Mouse (Mus musculus) lung, postnatal 10 days (tissue): ENCODE measurements around the gene Tmem179.

Experiments
- DNase-seq: peaks from one replicate; pipeline ENCODE4 v3.0.0; 2021

Gene Tmem179

DNA sequence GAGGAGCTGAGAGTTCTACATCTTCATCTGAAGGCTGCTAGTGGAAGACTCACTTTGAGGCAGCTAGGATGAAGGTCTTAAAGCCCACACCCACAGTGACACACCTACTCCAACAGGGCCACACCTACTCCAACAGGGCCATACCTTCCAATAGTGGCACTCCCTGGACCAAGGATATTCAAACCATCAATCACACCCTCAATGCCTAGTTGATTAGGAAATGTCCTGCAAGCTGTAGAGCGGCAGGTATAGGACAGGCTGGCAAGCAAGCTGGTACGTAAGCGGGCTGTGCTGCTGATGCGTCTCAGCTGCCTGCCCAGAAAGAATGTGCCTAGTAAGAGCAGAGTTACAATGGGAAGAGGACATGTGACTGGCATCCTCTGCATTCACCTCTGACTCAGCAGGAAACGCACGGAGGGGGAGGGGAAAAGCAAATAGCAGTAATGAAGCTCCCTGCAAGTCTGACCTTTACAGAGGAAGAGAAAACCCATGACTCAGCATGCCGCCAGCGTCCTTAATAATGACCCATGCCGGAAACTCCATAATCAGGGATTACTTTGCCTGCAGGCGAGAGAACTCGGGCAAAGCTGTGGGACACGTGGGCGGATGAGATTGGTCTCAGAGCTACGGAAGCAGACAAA is at the start of gene Tmem179:
Gene Tmem179 (minus strand): TSS at position 51 of the 641 bp plus-strand sequence.
- DNase-seq = peak; percentile 74

DNA sequence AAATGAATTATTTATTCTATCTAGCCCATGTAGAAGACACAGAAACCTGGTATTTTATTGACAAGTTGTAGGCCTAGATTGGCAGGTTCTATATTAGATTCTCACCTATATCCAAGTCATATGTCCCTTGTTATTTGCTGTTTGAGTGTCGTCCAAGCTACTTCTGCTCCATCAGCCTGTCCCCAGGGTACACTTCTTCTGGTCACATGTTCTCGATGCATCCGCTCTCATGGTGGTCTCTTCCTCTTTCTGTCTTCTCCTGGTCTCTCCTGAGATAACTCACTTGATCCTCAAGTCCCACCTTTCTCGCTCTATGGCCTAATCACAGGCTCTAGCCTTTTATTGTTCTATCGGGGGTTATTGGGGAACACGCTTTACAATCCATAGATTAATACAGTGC is 46.5 kb upstream of the Tmem179 start:
- DNase-seq = no peak

DNA sequence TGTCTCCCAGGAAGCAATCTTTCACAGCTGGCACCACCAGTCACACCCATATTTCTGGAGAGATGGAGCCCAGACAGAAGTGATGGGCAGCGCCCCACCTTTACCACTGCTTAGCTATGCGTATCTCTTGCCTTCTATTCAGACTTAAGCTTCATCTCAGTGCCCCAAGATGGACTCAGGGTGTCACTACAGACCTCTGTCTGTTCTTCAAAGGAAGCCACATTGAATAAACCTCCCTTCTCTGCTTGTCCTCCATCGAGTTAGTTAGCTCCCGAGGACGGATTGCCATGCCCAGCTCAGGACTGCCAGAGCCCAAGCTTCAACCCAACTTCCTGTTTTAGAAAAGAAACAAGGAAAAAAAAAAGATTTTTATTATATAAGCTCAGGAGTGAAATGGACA is 45.9 kb upstream of the Tmem179 start:
- no peak for DNase-seq

DNA sequence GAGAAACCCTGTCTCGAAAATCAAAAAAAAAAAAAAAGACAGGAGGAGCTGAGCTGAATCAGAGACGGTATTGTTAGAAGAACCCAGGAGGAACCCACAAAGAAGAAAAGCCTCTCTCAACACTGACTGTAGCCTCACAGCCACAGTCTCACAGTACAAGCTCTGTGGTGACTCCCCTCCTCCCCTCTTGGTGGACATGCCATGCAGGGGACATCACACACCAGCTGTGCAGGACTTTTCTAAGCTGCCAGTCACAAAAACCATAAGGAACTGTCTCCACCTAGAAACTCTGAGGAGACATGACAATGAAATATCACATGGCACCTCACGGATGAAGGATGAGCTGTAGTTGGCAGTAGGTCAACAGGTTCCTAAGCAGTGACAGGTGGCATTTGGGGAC is 44.6 kb upstream of the Tmem179 start:
- DNase-seq = no peak

DNA sequence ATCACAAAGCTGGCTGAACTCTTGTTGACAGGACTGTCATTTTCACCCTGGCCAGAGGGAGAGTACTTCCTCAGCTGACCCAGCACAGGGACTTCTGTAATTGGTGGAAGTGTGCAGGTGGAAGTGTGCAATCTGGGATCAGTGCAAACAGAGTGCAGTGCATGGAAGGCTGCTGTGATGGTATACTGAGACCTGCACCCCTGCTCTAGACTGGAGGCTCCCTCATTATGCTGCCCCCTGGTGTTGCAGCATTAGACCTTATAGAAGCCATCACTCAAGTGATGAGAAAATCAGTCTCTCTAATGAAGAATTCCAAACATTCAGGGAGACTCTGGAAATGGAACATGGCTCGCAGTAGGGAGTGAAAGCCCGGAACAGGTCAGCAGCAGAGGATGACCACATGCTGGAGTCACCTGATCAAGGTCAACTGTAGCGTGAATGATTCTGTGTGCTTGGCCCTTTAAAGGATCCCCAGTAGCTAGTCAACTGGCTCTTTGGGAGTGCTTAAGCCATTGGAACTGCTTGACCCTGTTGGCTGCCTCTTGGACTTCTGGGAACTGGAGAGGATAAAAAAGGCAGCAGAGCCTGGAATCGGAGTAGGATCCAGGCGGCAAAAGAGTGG is 43.7 kb upstream of the Tmem179 start:
- DNase-seq = no peak

DNA sequence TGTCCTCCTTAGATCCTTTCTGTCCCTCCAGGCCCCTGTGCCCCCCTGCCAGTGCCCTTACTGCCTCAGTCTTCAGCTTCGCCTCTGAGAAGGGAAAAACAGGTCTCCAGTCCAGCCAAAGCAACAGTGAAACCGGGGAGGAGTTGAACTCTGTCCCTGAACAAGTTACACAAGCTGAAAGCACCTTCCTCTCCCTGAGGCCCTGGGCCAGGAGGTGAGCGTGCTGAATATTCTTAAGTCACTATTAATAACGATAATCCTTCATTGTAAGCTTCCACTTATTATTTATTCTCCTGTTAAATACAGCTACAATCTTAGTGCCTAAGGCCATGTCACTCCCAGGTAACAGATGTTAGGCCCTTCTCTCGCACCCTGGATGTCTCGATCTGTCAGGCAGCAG is 43.1 kb upstream of the Tmem179 start:
- DNase-seq = no peak

DNA sequence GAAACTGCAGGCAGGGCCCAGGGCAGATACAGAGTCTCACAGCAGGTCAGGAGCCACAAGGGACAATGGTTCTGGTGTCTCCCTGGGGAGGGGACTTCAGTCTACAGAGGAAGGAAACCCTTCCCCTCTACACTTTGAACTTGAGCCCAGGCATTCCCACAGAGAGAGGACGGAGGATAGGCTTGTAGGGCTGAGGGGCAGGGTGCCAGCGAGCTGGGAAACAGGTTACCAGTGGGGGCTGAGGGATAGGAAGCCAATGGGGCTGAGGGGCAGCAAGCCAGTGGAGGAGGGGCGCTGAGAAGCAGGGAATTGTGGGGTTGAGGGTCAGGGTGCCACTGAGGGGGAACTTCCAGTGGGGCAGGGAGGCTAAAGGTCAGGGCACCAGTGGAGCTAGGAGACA is 42.7 kb upstream of the Tmem179 start:
- peak; percentile 42 for DNase-seq

DNA sequence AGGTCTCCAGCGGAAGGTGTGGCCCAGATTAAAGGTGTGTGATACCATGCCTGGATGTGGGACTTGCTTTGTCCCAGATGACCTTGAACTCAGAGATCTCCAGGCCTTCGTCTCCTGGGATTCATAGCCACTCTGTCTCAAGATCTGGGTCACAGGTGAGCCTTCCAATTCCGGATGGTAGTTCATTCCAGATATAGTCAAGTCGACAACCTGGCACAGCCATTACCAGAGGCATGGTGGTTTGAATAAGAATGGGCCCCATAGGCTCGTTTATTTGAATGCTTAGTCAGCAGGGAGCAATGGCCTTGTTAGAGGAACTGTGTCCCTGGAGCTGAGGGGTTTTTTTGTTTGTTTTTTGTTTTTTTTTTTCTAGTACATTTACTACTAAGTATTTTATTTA is 40.7 kb upstream of the Tmem179 start:
- no peak for DNase-seq

DNA sequence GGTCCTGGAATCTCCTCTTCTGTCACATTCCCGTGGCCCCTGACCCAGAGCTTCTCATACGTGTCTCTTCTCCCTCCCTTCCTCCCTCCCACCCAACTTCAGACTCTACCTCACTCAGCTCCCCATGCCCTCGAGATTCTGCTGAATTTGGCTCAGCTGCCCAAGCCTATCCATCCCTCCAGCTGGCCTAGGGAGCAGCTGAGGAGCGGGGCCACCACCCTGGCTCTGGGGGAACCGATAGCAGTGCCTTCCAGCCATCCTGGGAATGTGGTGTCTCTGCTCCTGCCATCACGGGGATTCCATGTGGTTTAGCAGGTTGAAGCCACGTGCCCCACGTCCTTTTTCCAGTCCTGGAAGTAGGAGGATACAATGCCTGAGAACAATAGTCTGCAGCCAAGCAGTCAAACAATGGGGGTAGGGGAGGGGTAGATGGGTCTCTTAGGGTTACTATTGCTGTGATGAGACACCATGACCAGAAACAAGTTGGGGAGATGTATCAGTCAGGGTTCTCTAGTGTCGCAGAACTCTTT is 40.0 kb upstream of the Tmem179 start:
- DNase-seq = no peak

DNA sequence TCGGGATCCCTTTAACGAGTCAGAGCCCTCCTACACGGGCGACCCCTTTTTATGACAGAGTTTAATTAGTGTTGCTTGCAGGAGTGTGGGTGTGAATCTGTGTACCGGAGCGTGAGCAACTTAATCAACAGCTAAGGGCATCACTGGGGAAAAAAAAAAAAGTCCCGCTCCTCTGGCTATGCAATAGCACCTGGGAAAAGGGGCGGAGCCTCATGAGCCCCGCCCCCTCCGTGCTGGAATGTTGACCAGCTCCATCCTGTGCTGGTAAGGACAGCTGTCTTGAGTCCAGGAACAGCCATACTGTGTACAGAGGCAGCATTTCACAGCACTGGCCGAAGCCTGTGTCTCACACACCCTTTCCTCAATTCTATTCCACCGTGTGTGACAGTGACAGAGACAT is 38.4 kb upstream of the Tmem179 start:
- DNase-seq = peak; percentile 49

DNA sequence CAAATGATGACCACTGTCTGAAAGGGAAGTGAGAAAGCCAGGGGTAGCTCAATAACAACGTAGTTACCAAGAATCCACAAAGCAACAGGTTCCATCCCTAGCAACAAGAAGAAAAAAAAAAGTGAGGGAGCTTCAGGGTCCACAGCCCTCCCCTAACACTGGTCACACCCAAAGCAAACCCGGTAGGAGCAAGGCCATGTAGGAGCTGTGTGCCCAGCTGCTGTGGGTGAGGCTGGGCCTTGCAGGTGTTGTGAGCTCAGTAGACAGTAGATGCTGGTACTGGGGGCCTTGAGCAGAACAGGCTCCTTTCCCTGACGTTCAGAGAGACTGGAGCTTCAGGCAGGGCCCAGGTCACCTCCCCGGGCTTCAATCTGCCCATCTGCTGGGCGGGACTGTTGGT is 36.0 kb upstream of the Tmem179 start:
- DNase-seq = no peak

DNA sequence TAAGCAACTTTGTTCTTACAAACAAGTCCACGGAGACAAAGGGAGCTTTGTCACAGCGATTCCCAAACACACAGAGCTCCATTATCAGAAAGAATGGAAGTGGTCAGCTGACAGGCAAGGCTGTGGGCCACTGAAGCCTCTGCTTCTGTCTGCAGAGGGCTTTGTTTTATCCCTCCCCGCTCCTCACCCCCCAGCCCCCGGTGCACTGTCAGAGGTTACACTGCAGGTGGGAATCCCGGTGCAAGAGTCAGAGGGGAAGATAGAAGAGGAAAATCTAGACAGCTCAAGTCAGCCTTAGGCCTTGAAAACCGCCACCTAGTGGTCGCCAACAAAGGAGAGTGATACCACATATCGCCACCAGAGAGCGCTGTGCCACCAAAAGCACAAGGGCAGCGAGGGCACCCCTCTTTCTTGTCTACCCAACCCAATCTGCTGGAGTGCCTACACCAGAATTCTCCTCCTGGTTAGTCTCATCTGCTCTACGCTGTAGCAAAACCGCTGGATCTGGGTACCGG is 35.4 kb upstream of the Tmem179 start:
- DNase-seq = peak; percentile 90

DNA sequence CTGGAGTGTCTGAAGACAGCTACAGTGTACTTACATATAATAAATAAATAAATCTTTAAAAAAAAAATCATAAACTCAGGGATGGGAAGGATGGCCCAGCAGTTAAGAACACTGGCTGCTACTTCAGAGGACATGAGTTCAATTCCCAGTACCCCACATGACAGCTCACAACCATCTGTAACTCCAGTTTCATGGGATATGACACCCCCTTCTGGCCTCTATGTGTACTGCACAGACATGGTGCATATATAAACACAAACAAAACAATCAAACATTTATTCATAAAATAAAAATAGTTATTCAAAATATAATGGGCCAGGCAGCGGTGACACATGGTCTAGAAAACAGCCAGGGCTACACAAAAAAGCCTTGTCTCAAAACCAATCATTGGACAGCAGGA is 32.7 kb upstream of the Tmem179 start:
- no peak for DNase-seq

DNA sequence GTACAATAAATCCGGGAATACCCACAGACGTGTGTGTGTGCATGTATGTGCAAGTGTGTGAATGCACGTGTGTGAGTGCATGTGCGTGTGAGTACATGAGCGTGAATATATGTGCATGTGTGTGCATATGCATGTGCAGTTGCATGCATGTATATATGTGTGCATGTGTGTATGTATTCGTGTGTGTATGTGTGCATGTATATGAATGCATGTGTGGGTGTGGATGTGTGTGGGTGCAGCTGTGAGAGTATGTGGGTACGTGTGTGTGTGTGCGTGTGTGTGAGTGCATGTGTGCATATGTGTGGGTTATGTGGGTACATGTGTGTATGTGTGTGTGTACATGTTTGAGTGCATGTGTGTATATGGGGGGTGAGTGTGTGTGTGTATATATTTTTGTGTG is 29.6 kb upstream of the Tmem179 start:
- DNase-seq = no peak

DNA sequence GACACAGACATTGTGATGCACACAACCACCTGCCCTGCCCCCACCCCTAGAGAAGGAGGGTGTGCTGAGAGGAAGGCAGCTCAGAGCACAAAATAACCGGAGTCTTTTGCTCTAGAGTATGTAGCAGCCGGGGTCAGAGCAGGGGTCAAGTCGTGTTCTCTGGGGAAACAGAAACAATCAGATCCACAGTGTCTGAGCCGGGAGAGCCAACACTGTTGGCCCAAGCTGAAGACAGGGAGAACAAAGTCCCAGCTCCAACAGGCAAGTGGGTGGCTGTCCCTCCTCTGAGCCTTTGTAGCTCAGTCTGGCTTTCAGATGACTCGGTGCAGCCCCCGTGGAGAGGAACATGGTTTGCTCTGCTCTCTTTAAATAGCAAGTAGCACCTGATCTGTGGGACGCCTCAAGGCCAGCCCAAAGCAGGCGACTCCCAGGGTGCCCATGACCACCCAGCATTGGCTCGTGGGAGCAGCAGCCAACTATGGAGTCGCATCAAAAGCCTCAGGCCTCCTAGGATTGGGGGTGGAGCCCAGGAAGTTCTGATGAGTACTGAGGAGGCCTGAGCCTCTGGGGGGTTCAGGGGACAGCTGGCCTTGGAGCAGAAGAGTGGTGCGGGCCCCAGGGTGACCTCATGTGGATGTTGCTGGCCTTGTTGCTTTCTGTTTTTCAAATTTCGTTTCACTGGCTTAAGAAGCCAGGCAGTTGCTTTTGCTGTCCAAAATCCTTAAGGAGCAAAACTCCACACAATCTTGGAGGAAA is 28.6 kb upstream of the Tmem179 start:
- no peak for DNase-seq

DNA sequence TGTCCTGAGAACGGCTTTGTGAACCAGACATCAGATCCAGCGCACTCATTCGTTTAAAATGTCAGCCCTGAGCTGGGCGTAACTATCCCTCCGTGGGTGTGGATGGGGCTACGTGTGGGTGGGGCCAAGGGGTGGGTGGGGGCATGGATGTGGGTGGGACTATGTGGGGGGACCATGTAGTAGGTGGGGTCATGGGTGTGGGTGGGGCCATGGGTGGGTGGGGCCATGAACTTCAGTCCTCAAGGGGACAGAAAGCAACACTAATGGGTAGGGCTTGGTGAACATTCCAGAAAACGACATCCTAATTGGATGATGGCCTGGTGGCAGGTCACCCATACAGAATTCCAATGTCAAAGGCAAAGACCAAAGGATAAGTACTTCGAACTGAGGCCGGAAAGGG is 27.4 kb upstream of the Tmem179 start:
- no peak for DNase-seq

DNA sequence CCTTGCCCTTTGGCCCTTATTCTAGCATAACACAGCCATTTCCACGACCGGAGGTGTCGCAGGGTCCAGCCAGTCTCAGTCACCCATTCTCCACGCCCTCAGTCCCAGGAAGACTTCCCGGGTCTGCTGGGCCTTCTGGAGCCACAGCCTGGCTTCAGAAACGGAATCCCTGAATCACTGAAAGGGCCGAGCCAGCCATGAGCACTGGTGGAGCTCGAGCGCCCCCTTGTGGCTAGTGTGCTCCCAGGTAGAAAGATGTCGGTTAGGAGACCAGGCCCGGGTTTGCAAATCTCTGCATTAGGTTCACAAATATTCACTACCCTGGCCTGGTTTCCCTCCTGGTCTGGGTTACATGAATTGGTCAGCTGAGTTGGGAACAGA is 26.4 kb upstream of the Tmem179 start:
- peak; percentile 89 for DNase-seq

DNA sequence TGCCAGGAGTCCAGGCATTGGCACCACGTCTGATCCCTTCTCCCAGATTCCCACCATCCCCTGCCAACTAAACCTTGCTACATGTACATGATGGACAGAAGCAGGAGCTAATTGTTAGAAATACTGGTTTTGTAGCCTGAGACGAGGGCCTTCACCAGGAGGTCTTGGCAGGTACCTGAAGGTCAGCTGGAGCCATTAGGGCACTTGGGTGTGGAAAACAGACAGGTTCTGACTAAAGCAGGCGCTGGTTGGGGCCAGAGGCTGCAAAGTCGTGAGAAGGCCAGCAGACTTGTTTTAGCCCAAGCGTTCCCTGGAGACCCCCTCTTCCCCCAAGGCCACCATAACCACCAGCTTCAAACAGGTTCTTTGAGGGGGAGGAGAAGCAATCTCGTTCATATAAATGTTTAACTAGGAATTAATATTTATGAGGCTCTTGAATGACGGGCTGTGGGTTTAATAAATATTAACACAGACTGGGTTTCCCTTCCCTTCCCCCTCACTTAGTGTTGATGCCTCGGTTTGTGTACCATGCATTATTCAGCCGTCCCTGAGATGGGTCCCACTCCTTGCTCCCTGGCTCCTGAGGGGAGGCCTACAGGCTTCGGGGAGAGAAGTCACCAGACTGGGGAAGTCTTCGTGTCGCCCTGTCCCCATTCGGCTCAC is 25.8 kb upstream of the Tmem179 start:
- DNase-seq = no peak

DNA sequence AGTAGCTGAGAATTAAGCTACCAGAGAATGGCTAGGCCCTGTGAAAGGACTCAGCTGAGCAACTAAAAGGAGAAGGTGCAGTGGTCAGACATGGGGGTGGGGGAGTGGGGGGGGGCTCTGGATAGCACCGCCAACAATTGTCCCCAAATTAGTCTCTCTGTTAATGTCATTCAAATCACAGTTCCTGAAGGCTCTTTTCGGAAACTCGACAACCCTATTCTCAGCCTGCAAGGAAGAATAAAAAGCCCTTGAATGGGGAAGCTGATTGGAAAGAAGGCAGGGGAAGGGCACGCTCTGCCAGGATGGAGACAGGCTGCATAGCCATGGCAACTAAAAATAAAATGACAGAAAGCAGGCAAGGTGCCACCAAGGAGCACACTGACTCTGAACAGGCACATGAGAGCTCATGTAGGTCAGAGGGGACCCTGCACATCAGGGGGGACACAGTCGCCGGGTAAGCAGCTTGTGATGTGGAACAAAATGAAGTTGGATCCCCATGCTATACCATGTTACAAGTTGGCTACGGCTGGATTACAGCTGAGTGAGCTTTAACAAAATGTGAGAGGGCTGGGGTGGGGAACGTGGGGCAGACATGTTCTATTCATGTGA is 25.0 kb upstream of the Tmem179 start:
- no peak for DNase-seq

DNA sequence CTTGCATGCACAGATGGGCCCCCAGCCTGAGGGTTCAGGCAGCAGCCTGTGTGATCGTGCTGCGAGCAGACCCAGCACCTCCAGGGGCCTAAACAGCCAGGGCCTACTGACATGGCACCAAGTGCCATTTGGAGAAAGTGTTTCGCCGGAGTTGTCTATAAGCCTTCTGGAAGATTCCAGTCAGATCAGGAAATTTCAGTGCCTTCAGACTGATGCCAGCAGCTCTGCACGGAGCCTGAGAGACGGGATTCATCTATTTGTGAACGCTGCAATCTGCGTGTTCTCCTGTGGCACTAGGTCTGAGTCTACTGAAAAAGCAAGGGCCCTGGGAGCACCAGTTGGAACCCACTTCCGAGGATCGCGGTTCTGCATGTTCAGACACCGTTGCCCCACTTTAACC is 23.8 kb upstream of the Tmem179 start:
- no peak for DNase-seq

DNA sequence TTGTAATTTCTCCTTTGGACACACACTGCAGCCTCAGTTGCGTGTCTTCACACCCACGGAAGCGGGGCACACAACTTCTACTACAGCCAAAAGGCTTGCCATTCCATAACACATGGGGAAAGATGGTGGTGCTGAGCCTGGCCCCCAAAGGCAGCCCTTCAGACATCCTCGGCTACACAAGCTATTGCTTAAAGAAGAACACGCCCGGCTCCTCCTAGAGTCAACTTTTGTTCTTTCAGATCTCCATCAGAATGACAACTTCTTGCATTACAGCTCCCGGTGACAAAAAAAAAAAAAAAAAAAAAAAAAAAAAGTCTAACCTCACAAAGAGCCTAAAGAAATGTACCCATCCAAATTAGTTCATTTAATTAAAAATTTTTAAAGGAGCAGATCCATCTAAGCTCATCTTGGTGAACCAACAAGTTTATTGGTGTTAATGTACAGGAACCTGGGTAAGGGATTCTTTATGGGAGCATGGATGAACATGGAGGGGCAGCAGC is 23.0 kb upstream of the Tmem179 start:
- no peak for DNase-seq

DNA sequence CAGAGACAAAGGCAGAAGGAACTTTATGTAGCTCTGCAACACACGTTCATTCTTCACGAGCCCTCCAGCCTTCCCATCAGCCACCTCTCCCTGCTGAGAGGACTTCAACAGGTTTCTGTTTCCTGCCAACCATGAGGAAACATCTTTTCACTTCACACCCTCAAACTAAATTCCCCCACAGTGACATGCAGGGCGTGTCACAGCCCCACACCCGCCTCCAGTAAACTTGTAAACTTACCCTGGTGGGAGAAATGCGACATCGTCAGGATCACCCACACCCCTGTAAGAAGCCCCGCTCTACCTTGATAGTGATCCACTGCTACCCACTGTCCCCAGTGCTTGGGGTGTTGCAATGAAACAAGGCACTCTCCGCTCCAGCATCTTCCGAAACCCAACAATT is 21.8 kb upstream of the Tmem179 start:
- DNase-seq = no peak

DNA sequence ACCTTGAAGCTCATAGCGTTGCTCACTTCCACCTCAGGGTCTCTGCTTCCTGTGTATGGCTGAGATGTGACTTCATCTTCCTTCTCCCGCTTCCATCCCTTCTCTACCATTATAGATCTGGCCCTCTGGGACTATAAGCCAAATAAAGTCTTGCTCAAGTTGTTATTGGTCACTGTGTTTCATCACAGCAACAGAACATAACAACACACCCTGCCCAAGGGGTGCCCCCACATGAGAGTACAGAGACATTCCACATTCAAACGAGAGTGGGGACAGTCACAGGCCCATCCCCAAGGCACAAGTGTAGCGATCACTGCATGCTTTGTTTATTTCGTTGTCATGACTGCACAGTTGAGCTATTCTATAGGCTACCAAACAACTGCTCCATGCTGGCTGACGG is 20.7 kb upstream of the Tmem179 start:
- DNase-seq = no peak
